Mouse (Mus musculus) urinary bladder, postnatal 4 days (tissue): Measurements from ENCODE around the gene D330020A13Rik.
"Not testable (repeated sequence)": the region's sequence is repeated elsewhere in the genome, so short reads cannot be mapped to it uniquely, and the experiment has no call there.

Experiments
- DNase-seq, 2 experiments: peaks; one replicate each; pipeline ENCODE4 v3.0.0; 2021 to 2022; ENCODE audit warnings: low spot score in 2 of 2

Gene D330020A13Rik

GRCm38 (mm10) chr6:120296589-120296988, 2.4 kb downstream of the D330020A13Rik start:
- DNase-seq: not testable (repeated sequence)

- peak in 1 of 2 experiments; percentile 31 for DNase-seq
These were observed 7.0 kb downstream of the D330020A13Rik start for GRCm38 (mm10) chr6:120301137-120301536.

DNA sequence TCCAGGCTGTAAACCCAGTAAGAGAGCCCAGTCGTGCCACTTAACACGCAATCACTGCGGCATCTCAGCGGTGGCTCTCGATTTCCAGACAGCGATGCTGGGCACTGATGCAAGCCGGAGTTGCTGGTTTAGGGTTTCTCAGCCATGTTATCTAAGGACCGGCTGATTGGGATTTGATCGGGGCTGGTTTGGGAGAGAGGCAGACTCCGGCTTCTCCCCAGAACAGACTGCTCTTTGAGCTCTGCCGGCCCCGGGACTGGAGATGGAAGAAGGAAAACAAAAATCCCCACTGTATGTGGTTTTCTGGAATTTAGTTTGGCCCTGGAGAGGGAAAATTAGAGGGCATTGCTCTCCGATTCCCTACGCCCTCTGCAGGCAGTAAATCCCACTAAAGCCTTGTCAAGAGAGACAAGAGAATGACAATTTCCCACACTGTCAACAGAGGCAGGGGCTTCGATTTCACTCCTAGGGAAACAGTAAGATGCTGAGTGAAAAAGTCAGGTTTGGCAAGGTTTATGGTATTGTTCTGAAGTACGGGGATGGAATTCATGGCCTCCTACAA, 8.7 kb downstream of the D330020A13Rik start:
- DNase-seq: no peak

DNA sequence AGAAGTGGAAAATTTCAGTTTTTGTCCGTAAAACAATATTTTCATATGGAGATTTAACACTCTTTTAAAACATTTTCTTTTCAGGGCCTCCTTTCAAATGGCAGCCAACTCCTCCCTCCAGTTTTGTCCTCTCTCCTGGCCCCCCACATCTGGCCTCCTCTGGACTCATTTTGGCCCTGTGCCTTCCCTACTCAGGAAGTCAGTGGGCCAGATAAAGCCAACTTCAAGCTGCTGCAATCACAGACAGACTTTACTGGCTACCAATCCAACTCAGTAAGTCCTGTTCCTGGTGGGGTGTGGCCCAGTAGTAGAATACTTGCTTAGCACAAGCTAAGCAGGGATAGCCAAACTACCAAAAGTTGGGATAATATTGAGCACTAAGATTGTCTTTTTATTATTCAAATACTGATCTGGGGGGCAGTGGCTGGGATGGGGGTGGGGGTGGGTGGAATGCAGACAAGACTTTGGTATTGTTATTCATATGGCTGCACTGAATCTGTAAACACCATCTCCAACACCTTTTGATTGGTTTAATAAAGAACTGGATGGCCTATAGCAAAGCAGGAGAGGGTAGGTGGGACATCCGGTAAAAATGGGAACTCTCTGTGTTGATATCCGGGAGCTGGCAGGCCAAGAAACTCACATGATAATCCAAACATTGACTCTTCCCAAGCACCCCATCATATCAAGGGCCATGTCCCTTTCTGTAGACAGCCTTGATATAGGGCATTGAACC, 12.9 kb downstream of the D330020A13Rik start:
- no peak for DNase-seq

- no peak for DNase-seq
These were observed 15.2 kb downstream of the D330020A13Rik start for GRCm38 (mm10) chr6:120309338-120309737.

DNA sequence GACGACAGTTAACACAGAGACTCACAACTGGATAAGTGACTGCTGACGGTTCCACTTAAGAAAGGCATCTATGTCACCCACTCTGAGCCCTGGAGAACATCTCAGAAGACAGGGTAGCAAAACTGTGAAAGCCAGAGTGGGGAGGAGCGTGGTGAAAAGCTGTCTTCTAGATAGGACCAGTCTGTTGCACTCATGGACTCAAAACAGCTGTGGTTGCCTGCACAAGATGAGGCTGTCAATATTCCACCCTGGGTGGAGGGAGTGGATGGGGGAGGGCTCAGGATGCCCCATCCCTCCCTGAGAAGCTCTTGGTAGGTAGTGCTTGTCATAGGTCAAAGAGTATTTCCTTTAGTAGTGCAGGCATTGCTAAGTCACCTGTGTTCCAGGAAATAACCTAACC, 15.6 kb downstream of the D330020A13Rik start:
- no peak for DNase-seq

- no peak for DNase-seq
These were observed 18.3 kb downstream of the D330020A13Rik start for GRCm38 (mm10) chr6:120312443-120312842.

DNA sequence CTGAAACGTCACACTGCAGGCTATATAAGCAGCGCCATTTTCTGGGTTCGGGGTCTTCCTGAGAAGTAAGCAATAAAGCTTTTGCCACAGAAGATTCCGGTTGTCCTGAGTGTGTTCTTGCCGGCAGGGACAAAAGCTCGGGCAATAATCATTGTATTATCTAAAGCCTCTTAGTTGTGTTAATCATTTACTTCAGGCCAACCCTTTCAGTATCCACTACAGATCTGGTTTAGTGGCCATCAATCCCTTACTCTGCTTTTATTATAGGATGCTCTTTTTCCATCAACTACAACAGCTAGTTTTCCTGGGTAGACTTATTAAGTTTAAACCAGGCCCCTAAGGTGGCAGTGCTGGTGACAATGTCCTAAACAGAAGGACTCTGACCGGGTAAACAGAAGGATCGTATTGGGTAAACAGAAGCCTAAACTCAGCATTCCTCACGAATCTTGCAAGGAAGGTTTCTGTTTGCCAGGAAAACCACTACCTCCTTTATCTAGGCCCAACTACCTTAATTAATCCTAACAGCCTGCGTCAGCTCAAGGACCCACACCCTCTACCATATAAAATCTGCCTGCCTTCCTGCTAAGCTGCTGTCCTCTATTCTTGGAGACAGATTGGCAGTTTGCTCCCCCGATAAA, 24.3 kb downstream of the D330020A13Rik start:
- DNase-seq: no peak

GRCm38 (mm10) chr6:120319129-120319528, 25.0 kb downstream of the D330020A13Rik start:
- DNase-seq: no peak

GRCm38 (mm10) chr6:120320369-120320768, 26.2 kb downstream of the D330020A13Rik start:
- DNase-seq: no peak

DNA sequence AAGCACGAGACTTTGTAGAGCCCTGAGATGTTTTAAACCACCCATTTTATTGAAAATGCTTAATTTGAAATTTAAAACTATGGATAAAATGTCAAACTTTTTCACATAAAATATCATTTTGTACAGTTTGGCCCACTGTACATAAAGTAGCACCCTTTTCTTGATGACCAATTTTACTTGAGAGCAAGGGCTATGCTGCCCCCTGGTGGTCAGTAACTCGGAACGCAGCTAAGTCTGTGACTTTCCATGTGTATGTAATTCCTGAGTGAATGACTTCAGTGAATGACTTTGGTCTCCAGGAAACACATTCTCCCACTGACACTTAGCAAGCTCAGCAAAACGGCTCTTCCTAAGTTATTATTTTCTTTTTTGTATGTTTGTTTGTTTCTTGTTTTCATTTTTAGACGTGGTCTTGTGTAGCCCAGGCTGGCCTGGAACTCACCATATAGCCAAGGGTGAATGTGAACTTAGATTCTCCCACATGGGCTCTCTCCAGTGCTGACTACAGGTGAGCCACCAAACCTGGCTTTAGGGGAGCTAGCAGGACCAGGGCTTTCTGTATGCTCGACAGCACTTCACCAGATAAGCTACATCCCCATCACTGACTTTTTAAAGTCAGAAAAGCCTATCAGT, 30.2 kb downstream of the D330020A13Rik start:
- no peak for DNase-seq

GRCm38 (mm10) chr6:120332351-120332750, 38.2 kb downstream of the D330020A13Rik start:
- DNase-seq: no peak

DNA sequence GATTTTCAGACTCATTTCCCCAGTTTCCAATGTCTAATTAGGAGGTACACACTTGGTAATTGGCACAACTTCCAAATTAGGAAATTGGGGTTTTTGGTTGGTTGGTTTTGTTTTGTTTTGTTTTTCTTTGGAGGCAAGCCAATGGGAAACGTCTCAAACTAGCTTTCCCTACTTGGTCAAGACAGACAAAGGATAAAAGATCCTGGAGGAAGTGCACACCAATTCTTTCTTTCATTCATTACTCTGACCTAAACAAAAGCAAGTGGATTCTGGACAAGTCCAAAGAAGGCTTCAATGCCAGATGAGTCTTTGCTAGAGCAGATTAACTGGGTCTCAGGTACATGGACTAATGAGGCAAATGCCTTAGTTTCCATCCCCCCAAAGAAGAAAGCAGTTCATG, 49.8 kb downstream of the D330020A13Rik start:
- no peak for DNase-seq
